Mouse (Mus musculus): ENCODE data around the gene H2afy2. TPM values are rescaled to one million over a fixed set of nuclear protein-coding genes. Genes with fewer than 3 reads are reported as not detected.

H2afy2 gene
- polyA plus RNA-seq, 1 experiment from 2014 or later: 35.0 TPM

DNA sequence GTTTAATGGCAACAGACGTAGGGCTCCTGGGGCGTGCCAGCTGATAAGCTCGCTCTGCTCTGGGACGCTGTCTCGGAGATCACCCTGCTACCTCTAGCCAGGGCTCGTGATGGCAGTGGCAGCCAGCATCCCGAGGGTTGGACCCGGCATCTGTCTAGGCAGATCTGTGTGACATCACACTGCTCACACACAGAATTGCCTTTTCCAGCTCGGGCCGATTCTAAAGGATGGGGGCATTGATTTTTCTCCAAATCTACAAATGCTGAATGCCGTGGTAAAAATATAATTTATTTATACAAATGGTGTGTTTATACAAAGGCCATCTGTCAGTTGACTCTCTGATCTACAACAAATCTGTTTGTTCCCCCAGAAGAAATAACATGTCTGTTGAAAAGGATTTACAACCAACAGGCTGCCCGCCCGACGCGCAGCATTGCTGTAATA lies 14.2 kb upstream of the H2afy2 start:
- Histone ChIP-seq H3K9me3 (ENCODE audit: control insufficient read depth, low read length) (0 out of 2 replicates have a peak, but pooled peaks cover 6% of the 10 kb centered on the region), H3K27me3 (ENCODE audit: control insufficient read depth, insufficient read depth, low read length) (no peaks in the 10 kb centered on the region), H3K4me1 (ENCODE audit: control insufficient read depth in 2 of 2, insufficient read depth in 2 of 2, low read length in 2 of 2) (no peaks in the 10 kb centered on the region), H3K4me3 (ENCODE audit: control insufficient read depth in 1 of 2, insufficient read depth in 1 of 2, low read depth in 1 of 2, low read length in 2 of 2) (no peak overlapping the region), H3K36me3 (ENCODE audit: control insufficient read depth, insufficient read depth, low read length) (no peaks in the 10 kb centered on the region), H3K27ac (replicated peaks in 1 of 2; ENCODE audit: control insufficient read depth in 1 of 2, insufficient read depth in 1 of 2, low read depth in 2 of 2, low read length in 2 of 2) (no peak overlapping the region), H3K4me2 (ENCODE audit: low read length) (no peak overlapping the region), H3K9ac (ENCODE audit: low read length) (no peak overlapping the region)
- WGBS: 59% methylated on average over 15 of the region's 15 CpGs
- no peak for ATAC-seq (ENCODE audit: insufficient number of reproducible peaks, insufficient read depth, low FRiP score, low read depth)

DNA sequence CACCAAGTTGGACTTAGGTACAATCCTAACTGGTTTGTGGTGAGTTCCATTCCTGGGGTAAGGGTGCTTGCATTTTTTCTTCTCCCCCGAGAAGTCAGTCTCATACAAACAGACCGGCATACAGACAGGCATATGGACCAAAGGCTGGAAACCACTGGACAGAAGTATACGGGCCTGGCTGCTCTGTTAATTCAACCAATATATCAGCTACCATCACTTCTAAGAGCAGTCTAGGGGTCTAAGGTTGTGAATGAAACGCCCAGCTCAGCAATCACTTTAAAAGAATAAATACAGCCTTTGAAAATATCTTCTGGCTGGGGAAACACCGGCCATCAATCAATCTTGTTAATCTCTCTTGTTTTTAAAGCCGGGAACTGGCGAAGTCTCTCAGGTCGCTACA lies 11.5 kb upstream of the H2afy2 start:
- Histone ChIP-seq H3K4me1 (ENCODE audit: control insufficient read depth in 2 of 2, insufficient read depth in 2 of 2, low read length in 2 of 2) (no peaks in the 10 kb centered on the region), H3K4me3 (ENCODE audit: control insufficient read depth in 1 of 2, insufficient read depth in 1 of 2, low read depth in 1 of 2, low read length in 2 of 2) (no peak overlapping the region), H3K9ac (ENCODE audit: low read length) (no peak overlapping the region), H3K4me2 (ENCODE audit: low read length) (no peak overlapping the region), H3K27me3 (ENCODE audit: control insufficient read depth, insufficient read depth, low read length) (no peaks in the 10 kb centered on the region), H3K9me3 (ENCODE audit: control insufficient read depth, low read length) (no peaks in the 10 kb centered on the region), H3K36me3 (ENCODE audit: control insufficient read depth, insufficient read depth, low read length) (no peaks in the 10 kb centered on the region), H3K27ac (replicated peaks in 1 of 2; ENCODE audit: control insufficient read depth in 1 of 2, insufficient read depth in 1 of 2, low read depth in 2 of 2, low read length in 2 of 2) (no peak overlapping the region)
- 50% methylated on average over 8 of the region's 8 CpGs for WGBS
- ATAC-seq (ENCODE audit: insufficient number of reproducible peaks, insufficient read depth, low FRiP score, low read depth): no peak

DNA sequence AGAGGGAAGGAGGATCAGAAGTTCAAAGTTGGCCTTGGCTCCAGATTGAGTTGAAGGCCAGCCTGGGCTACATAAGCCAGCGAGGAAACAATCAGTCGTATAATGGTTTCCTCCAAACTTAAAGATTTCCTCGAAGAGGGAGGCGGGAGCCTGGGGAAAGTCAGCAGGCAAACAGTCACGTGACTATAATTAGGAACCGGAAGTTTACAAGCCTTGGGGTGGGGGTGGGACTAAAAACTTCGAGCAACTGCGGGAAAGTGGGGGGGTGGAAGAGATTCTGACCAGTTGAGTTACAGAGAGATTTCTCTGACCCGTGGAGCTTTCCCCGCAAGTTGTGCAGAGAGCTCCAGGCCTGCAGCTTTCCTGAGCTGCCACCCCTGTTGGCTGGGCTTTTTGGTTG lies 11.0 kb upstream of the H2afy2 start:
- H3K27me3 ChIP-seq (ENCODE audit: control insufficient read depth, insufficient read depth, low read length): no peaks in the 10 kb centered on the region
- no peaks in the 10 kb centered on the region for H3K36me3 ChIP-seq (ENCODE audit: control insufficient read depth, insufficient read depth, low read length)
- 56% methylated on average over 10 of the region's 10 CpGs for WGBS
- no peak overlapping the region for H3K9ac ChIP-seq (ENCODE audit: low read length)
- no peak overlapping the region for H3K4me3 ChIP-seq (ENCODE audit: control insufficient read depth in 1 of 2, insufficient read depth in 1 of 2, low read depth in 1 of 2, low read length in 2 of 2)
- H3K4me1 ChIP-seq (ENCODE audit: control insufficient read depth in 2 of 2, insufficient read depth in 2 of 2, low read length in 2 of 2): no peaks in the 10 kb centered on the region
- no peak overlapping the region for H3K4me2 ChIP-seq (ENCODE audit: low read length)
- H3K27ac ChIP-seq (replicated peaks in 1 of 2; ENCODE audit: control insufficient read depth in 1 of 2, insufficient read depth in 1 of 2, low read depth in 2 of 2, low read length in 2 of 2): no peak overlapping the region
- no peak for ATAC-seq (ENCODE audit: insufficient number of reproducible peaks, insufficient read depth, low FRiP score, low read depth)
- H3K9me3 ChIP-seq (ENCODE audit: control insufficient read depth, low read length): no peaks in the 10 kb centered on the region

DNA sequence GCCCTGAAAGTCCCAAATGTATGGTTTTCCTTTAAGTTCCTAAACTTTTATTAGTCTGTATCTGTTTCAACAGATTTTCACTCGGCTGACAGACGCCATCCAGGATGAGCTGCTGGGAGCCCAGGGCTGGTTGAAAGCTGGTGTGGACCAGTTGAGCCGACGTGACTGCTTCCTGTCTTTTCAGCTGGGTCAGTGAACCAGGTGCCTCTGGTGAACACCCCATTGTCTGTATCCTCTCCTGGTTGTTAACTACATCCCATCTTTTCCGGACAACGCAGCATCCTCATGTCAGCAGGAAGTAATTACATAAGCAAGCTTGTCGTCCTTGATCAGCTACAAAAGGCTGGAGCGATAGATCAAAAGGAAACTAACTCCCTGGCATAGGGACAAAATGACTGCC lies 9.1 kb upstream of the H2afy2 start:
- no peaks in the 10 kb centered on the region for H3K27me3 ChIP-seq (ENCODE audit: control insufficient read depth, insufficient read depth, low read length)
- H3K9ac ChIP-seq (ENCODE audit: low read length): no peak overlapping the region
- ATAC-seq (ENCODE audit: insufficient number of reproducible peaks, insufficient read depth, low FRiP score, low read depth): no peak
- no peaks in the 10 kb centered on the region for H3K36me3 ChIP-seq (ENCODE audit: control insufficient read depth, insufficient read depth, low read length)
- no peak overlapping the region for H3K4me3 ChIP-seq (ENCODE audit: control insufficient read depth in 1 of 2, insufficient read depth in 1 of 2, low read depth in 1 of 2, low read length in 2 of 2)
- no peaks in the 10 kb centered on the region; a peak in 1 of 4 replicates for H3K4me1 ChIP-seq (ENCODE audit: control insufficient read depth in 2 of 2, insufficient read depth in 2 of 2, low read length in 2 of 2)
- no peaks in the 10 kb centered on the region for H3K9me3 ChIP-seq (ENCODE audit: control insufficient read depth, low read length)
- H3K4me2 ChIP-seq (ENCODE audit: low read length): no peak overlapping the region
- WGBS: 56% methylated on average over 8 of the region's 8 CpGs
- H3K27ac ChIP-seq (replicated peaks in 1 of 2; ENCODE audit: control insufficient read depth in 1 of 2, insufficient read depth in 1 of 2, low read depth in 2 of 2, low read length in 2 of 2): no peak overlapping the region

DNA sequence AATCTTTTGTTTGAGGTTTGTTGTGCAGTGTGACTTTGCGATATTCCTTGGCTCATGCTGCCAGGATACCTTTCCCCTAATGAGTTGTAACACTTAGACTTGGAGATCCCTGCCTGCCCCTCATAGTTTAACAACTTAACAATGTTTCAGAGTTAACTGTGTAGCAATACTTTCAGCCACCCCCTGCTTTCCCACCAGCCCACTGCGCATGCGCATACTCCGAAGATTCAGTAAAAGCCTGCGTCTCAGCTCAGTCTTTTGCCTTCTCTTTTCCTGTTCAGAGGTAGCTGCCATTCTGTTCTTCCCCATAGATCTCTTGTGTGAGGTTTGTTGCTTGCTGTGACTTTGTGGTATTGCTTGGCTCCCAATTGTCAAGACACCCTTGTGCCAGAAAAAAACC lies 4.6 kb upstream of the H2afy2 start:
- no peak for ATAC-seq (ENCODE audit: insufficient number of reproducible peaks, insufficient read depth, low FRiP score, low read depth)
- H3K4me2 ChIP-seq (ENCODE audit: low read length): no peak overlapping the region
- WGBS: 95% methylated on average over 5 of the region's 5 CpGs

DNA sequence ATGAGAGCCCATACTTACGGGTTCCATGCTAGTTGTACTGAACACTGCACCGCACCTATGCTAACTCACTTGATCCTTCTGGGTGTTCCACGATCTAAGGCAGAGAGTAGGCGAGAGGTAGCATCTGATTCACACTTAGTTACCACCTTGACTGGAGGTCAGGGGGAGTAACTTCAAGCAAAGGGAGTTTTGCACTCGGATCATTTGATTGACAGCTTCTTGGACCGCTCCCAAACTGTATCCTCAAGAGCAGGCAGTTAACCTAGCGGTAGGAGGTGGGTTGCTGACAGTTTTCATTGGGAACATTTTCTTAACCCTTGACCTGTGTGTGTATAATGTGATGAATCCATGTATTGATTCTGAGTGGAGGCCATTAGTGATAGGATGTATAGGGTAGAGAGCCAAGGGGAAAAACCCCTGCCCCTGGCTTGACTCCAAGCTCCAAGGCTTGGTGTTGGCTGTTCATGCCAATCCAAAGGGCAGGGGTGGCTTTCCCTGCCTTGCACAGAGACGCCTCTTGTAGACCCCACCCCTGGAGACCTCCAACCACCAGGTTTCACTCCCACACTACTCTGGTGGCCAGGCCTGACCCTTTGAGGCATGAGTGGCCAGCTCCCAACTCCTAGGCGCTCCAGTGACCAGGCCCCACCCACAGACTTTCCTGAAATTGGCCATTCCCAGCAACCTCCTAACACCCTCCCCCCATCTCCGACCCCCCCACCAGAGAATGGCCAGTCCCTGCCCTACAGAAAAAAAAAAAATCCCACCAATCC lies 3.8 kb upstream of the H2afy2 start:
- Histone ChIP-seq H3K4me2 (ENCODE audit: low read length) (no peak overlapping the region), H3K27me3 (ENCODE audit: control insufficient read depth, insufficient read depth, low read length) (no peaks in the 10 kb centered on the region), H3K4me1 (ENCODE audit: control insufficient read depth in 2 of 2, insufficient read depth in 2 of 2, low read length in 2 of 2) (no peaks in the 10 kb centered on the region; a peak in 2 of 4 replicates), H3K36me3 (ENCODE audit: control insufficient read depth, insufficient read depth, low read length) (no peaks in the 10 kb centered on the region), H3K9ac (ENCODE audit: low read length) (no peak overlapping the region), H3K4me3 (ENCODE audit: control insufficient read depth in 1 of 2, insufficient read depth in 1 of 2, low read depth in 1 of 2, low read length in 2 of 2) (no peak overlapping the region), H3K27ac (replicated peaks in 1 of 2; ENCODE audit: control insufficient read depth in 1 of 2, insufficient read depth in 1 of 2, low read depth in 2 of 2, low read length in 2 of 2) (no peak overlapping the region), H3K9me3 (ENCODE audit: control insufficient read depth, low read length) (no peaks in the 10 kb centered on the region)
- ATAC-seq (ENCODE audit: insufficient number of reproducible peaks, insufficient read depth, low FRiP score, low read depth): no peak
- 70% methylated on average over 10 of the region's 10 CpGs for WGBS

More for the DNA sequence above, 4.6 kb upstream of the H2afy2 start:
- Histone ChIP-seq H3K4me3 (ENCODE audit: control insufficient read depth in 1 of 2, insufficient read depth in 1 of 2, low read depth in 1 of 2, low read length in 2 of 2) (no peak overlapping the region), H3K27ac (replicated peaks in 1 of 2; ENCODE audit: control insufficient read depth in 1 of 2, insufficient read depth in 1 of 2, low read depth in 2 of 2, low read length in 2 of 2) (no peak overlapping the region), H3K27me3 (ENCODE audit: control insufficient read depth, insufficient read depth, low read length) (no peaks in the 10 kb centered on the region), H3K4me1 (ENCODE audit: control insufficient read depth in 2 of 2, insufficient read depth in 2 of 2, low read length in 2 of 2) (no peaks in the 10 kb centered on the region; a peak in 2 of 4 replicates), H3K9me3 (ENCODE audit: control insufficient read depth, low read length) (no peaks in the 10 kb centered on the region), H3K36me3 (ENCODE audit: control insufficient read depth, insufficient read depth, low read length) (no peaks in the 10 kb centered on the region), H3K9ac (ENCODE audit: low read length) (no peak overlapping the region)

DNA sequence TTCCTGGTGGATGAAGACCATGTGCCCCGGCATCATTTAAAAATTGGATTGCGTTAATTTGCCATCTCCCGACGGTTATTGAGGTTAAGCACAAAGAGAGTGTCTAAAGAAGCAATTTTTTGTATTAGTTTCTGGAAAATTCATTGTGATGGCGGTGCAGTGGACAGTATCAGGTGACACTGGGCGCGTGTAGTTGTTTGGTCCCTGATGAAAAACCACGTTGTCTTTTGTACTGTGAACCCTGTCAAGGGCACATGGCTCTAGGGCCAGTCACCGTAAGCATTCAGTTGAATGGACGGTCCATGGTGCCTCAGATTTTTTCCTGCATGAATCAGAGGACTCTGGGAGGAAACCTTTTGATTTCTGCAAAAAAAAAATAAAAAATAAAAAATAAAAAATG lies 467 bp upstream of the H2afy2 start:
- Histone ChIP-seq H3K9me3 (ENCODE audit: control insufficient read depth, low read length) (no peaks in the 10 kb centered on the region), H3K4me3 (ENCODE audit: control insufficient read depth in 1 of 2, insufficient read depth in 1 of 2, low read depth in 1 of 2, low read length in 2 of 2) (peak overlapping the region; percentile 75 to 93), H3K4me1 (ENCODE audit: control insufficient read depth in 2 of 2, insufficient read depth in 2 of 2, low read length in 2 of 2) (peaks cover 6% of the 10 kb centered on the region in 2 experiments; a peak in 3 of 4 replicates), H3K27ac (replicated peaks in 1 of 2; ENCODE audit: control insufficient read depth in 1 of 2, insufficient read depth in 1 of 2, low read depth in 2 of 2, low read length in 2 of 2) (no peak overlapping the region), H3K36me3 (ENCODE audit: control insufficient read depth, insufficient read depth, low read length) (no peaks in the 10 kb centered on the region), H3K27me3 (ENCODE audit: control insufficient read depth, insufficient read depth, low read length) (no peaks in the 10 kb centered on the region), H3K4me2 (ENCODE audit: low read length) (peak overlapping the region; percentile 91), H3K9ac (ENCODE audit: low read length) (peak overlapping the region; percentile 93)
- 38% methylated on average over 10 of the region's 10 CpGs for WGBS
- no peak for ATAC-seq (ENCODE audit: insufficient number of reproducible peaks, insufficient read depth, low FRiP score, low read depth)
